Mouse (Mus musculus) G1E-ER4 (cell line): ENCODE measurements around the gene Atp6v1g1. TPM values are rescaled to one million over a fixed set of nuclear protein-coding genes. Genes with fewer than 3 reads are reported as not detected.

ENCODE experiments used
- GATA1 ChIP-seq: IDR thresholded peaks from one replicate; pipeline ENCODE4 v1.8.0; 2012; ENCODE audit warnings: low read length, inconsistent platforms
- polyA plus RNA-seq: library from polyadenylated mRNA; stranded (reverse); fragments of >175 nt; gene quantifications from 2 replicates; pipeline ENCODE4 v1.2.3, GENCODE M21; 2012

Atp6v1g1 gene
- 135 and 188 TPM in 2 replicates for polyA plus RNA-seq

GRCm38 (mm10) chr4:63544494-63545230 is at the start of gene Atp6v1g1:
Gene Atp6v1g1 (plus strand): TSS chr4:63544772.
- TF ChIP-seq GATA1 = no peak

- TF ChIP-seq GATA1 = no peak
Measured at GRCm38 (mm10) chr4:63494967-63495914, 49.3 kb upstream of the Atp6v1g1 start.

- no peak for TF ChIP-seq GATA1
Measured at GRCm38 (mm10) chr4:63495915-63496278, 48.7 kb upstream of the Atp6v1g1 start, which contains the start of gene Whrn. Gene Whrn (minus strand): TSS chr4:63495991.

GRCm38 (mm10) chr4:63496312-63496711 is 48.3 kb upstream of the Atp6v1g1 start:
- TF ChIP-seq GATA1 = no peak

- no peak for TF ChIP-seq GATA1
Measured at GRCm38 (mm10) chr4:63498346-63498745, 46.2 kb upstream of the Atp6v1g1 start.

- TF ChIP-seq GATA1 = no peak
Measured at GRCm38 (mm10) chr4:63501050-63501449, 43.5 kb upstream of the Atp6v1g1 start.

- no peak for TF ChIP-seq GATA1
Measured at GRCm38 (mm10) chr4:63503949-63504348, 40.6 kb upstream of the Atp6v1g1 start.

GRCm38 (mm10) chr4:63507478-63507877 is 37.1 kb upstream of the Atp6v1g1 start:
- no peak for TF ChIP-seq GATA1

GRCm38 (mm10) chr4:63508232-63508631 is 36.3 kb upstream of the Atp6v1g1 start:
- no peak for TF ChIP-seq GATA1

- no peak for TF ChIP-seq GATA1
Measured at GRCm38 (mm10) chr4:63512921-63513320, 31.7 kb upstream of the Atp6v1g1 start.

GRCm38 (mm10) chr4:63514454-63514984 is 30.1 kb upstream of the Atp6v1g1 start:
- TF ChIP-seq GATA1 = no peak

- TF ChIP-seq GATA1 = no peak
Measured at GRCm38 (mm10) chr4:63515021-63515420, 29.6 kb upstream of the Atp6v1g1 start.

- TF ChIP-seq GATA1 = no peak
Measured at GRCm38 (mm10) chr4:63521813-63522419, 22.7 kb upstream of the Atp6v1g1 start.

GRCm38 (mm10) chr4:63525514-63525913 is 19.1 kb upstream of the Atp6v1g1 start:
- no peak for TF ChIP-seq GATA1

- TF ChIP-seq GATA1 = no peak
Measured at GRCm38 (mm10) chr4:63528946-63529345, 15.6 kb upstream of the Atp6v1g1 start.

- TF ChIP-seq GATA1 = no peak
Measured at GRCm38 (mm10) chr4:63530409-63530808, 14.2 kb upstream of the Atp6v1g1 start.
